ENCODE assay signal across 15 mouse cellular contexts in genomic region chr17:84176446-84176845, GRCm38 (mm10). TPM values are rescaled to one million over a fixed set of nuclear protein-coding genes. Genes with fewer than 3 reads are reported as not detected.
DNase-seq lines count a peak whose midpoint lies in the region; ATAC-seq lines count a peak whose summit lies in the region.
"Had no signal": no experiment of that assay in that cellular context is flagged by ENCODE, and none has a peak within 500 bp of the region (broad histone marks: within the 10 kb centered on the region; RNA-seq: fewer than 3 reads in every experiment).

No protein-coding gene starts in this region.

- 90% methylated on average over 7 of the region's 7 CpGs for WGBS in neural tube, embryonic 11.5 days
- 88% methylated on average over 7 of the region's 7 CpGs for WGBS in neural tube, embryonic 15.5 days

- no peak overlapping the region for H3K4me2 ChIP-seq in neural tube, embryonic 11.5 days (ENCODE audit: low read depth)
- H3K4me2 ChIP-seq in neural tube, embryonic 15.5 days: no peak overlapping the region
- H3K4me2 ChIP-seq: limb, embryonic 13.5 days; midbrain, embryonic 13.5 days had no signal

- H3K9me3 ChIP-seq in neural tube, embryonic 11.5 days (ENCODE audit: control insufficient read depth, low read length): no peaks in the 10 kb centered on the region
- H3K9me3 ChIP-seq in neural tube, embryonic 15.5 days (replicated peaks): no peaks in the 10 kb centered on the region
- H3K9me3 ChIP-seq: midbrain, embryonic 13.5 days had no signal

- ATAC-seq in neural tube, embryonic 11.5 days (ENCODE audit: insufficient read depth, low FRiP score, low TSS enrichment): no peak
- ATAC-seq in neural tube, embryonic 15.5 days (ENCODE audit: low FRiP score): no peak
- ATAC-seq: forebrain, embryonic 14.5 days; liver, postnatal 0 days; midbrain, embryonic 13.5 days had no signal

- DNase-seq in heart, adult 11 months: peak; percentile 89
- no peak for DNase-seq in heart, postnatal 10 days
- DNase-seq in neural tube, embryonic 11.5 days (ENCODE audit: low spot score): peak; percentile 8
- peak; percentile 2 for DNase-seq in urinary bladder, postnatal 14 days (ENCODE audit: low spot score)
- DNase-seq in urinary bladder, postnatal 10 days (ENCODE audit: low spot score): no peak
- no peak for DNase-seq in left cerebral cortex, postnatal 36 days (ENCODE audit: low spot score in 2 of 2)
- DNase-seq: B cell, adult 2 months; cerebellum, adult 8-10 months; kidney, adult 2 months; liver, postnatal 0 days; lung, postnatal 14 days had no signal

- no peak overlapping the region for H3K9ac ChIP-seq in neural tube, embryonic 11.5 days (ENCODE audit: low read length)
- H3K9ac ChIP-seq in neural tube, embryonic 15.5 days (replicated peaks): no peak overlapping the region
- H3K9ac ChIP-seq: limb, embryonic 13.5 days; liver, postnatal 0 days; midbrain, embryonic 13.5 days had no signal

- intact Hi-C loops in heart, postnatal 10 days (cut with DNase I): no loop called here
- intact Hi-C loops in left cerebral cortex, postnatal 36 days (cut with DNase I): no loop called here

- H3K36me3 ChIP-seq in neural tube, embryonic 11.5 days (ENCODE audit: control insufficient read depth, insufficient read depth, low read length): no peaks in the 10 kb centered on the region
- no peaks in the 10 kb centered on the region for H3K36me3 ChIP-seq in neural tube, embryonic 15.5 days
- H3K36me3 ChIP-seq: limb, embryonic 13.5 days had no signal

- H3K4me3 ChIP-seq in neural tube, embryonic 11.5 days (ENCODE audit: low read depth, low read length): no peak overlapping the region
- no peak overlapping the region for H3K4me3 ChIP-seq in neural tube, embryonic 15.5 days (replicated peaks)
- H3K4me3 ChIP-seq: limb, embryonic 13.5 days; midbrain, embryonic 13.5 days had no signal

- no peaks in the 10 kb centered on the region for H3K27me3 ChIP-seq in neural tube, embryonic 11.5 days (ENCODE audit: control insufficient read depth, insufficient read depth, low read length)
- peaks cover under 1% of the 10 kb centered on the region; the same call in 1 of the 2 replicates for H3K27me3 ChIP-seq in neural tube, embryonic 15.5 days (replicated peaks)
- H3K27me3 ChIP-seq: limb, embryonic 13.5 days; midbrain, embryonic 13.5 days had no signal

- no peak overlapping the region for H3K27ac ChIP-seq in neural tube, embryonic 11.5 days (ENCODE audit: low read depth, low read length)
- H3K27ac ChIP-seq in neural tube, embryonic 15.5 days (replicated peaks): no peak overlapping the region
- H3K27ac ChIP-seq: limb, embryonic 13.5 days; midbrain, embryonic 13.5 days had no signal

- peaks cover 2% of the 10 kb centered on the region for H3K4me1 ChIP-seq in neural tube, embryonic 11.5 days (ENCODE audit: control insufficient read depth, insufficient read depth, low read length)
- H3K4me1 ChIP-seq in neural tube, embryonic 15.5 days: peaks cover 13% of the 10 kb centered on the region

RNA-seq across cellular contexts. Expression of gene Zfp36l2, which starts 11.3 kb away (rescaled TPM):
- total RNA-seq in heart, postnatal 10 days (2021): 10 to 100 TPM; 36.9 to 42.5 TPM
- 14.0 and 15.5 TPM in 2 replicates for polyA plus RNA-seq in neural tube, embryonic 11.5 days (2014; fragmentation: Nextera tagmentation; extraction: Ambion mirVana)
- polyA plus RNA-seq in neural tube, embryonic 15.5 days (2015; fragmentation: Nextera tagmentation; extraction: Ambion mirVana): 4.8 and 10.0 TPM in 2 replicates
- 10 to 100 TPM; 23.9 to 28.3 TPM for total RNA-seq in left cerebral cortex, postnatal 36 days (2021)

Comparison
In these comparisons a context has a peak if more than half of its experiments do, and no peak if none do; other contexts are left out.
1. DNase-seq: peak in heart, adult 11 months (single experiment), neural tube, embryonic 11.5 days (single experiment) and urinary bladder, postnatal 14 days (single experiment); none in heart, postnatal 10 days (0 of 2), urinary bladder, postnatal 10 days (single experiment) and left cerebral cortex, postnatal 36 days (0 of 2).